Mouse (Mus musculus) retina, embryonic 14.5 days (tissue): Measurements from ENCODE around the gene Zmat5.

ENCODE experiments used
- DNase-seq: peaks from one replicate; pipeline ENCODE4 v3.0.0-alpha.2; 2015; ENCODE audit warnings: low spot score

The Zmat5 gene

GRCm38 (mm10) chr11:4704072-4704964 lies at the start of gene Zmat5, which contains the start of gene Uqcr10:
Zmat5 (plus strand) TSS chr11:4704678.
Uqcr10 (minus strand) TSS chr11:4704342.
- peak; percentile 97 for DNase-seq

GRCm38 (mm10) chr11:4659818-4660217 lies 44.7 kb upstream of the Zmat5 start:
- no peak for DNase-seq

- no peak for DNase-seq
Observed at GRCm38 (mm10) chr11:4660309-4661025, 44.0 kb upstream of the Zmat5 start.

DNA sequence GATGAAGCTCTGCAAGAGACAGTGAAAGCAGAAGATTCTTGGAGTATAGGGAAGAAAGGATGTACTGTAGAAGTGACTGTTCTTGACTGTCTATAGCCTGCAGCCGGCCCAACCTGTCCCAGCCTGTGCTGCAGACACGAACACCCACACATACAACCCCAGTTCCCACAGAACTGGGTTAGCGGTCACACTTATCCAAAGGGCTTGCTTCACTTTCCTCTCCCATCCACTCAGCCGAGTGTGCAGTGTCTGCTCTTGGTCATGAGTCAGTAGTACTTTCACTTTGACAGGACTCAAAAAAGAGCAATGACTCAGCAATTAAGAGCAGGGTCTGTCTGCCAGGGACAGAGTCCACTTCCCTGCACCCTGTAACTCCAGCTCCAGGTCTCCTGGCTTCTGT lies 43.2 kb upstream of the Zmat5 start:
- no peak for DNase-seq

DNA sequence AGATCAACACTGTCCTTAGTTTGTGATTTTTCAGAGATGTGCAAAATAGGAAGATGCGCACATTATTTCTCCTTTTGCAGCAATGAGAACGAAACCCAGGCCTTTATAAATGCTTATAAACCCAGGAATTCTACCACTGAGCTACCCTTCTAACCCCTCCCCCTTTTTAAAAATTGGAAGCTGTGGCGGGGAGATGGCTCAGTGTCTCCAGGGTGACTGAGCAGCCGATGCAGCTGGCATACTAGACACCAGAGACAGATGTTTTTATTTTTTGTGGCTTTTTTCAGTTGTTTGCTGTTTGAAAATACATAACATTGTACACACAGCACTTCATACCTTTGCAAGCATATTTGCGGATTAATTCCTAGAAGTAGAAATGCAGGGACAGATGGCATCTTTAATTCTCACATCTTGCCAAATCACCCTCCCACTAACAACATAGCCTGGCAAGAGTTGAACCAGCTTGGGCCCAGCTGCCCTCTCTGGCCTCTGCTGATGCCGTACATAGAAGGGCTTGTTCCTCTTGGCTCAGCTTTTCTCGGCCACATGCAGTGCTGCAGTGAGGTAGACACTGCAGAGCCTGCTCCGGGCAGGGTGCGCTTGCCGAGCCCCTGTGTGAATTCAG lies 42.5 kb upstream of the Zmat5 start:
- DNase-seq = no peak

- DNase-seq = no peak
Observed at GRCm38 (mm10) chr11:4662496-4662878, 42.0 kb upstream of the Zmat5 start.

GRCm38 (mm10) chr11:4671736-4672135 lies 32.7 kb upstream of the Zmat5 start:
- no peak for DNase-seq

- DNase-seq = no peak
Observed at GRCm38 (mm10) chr11:4674593-4674992, 29.9 kb upstream of the Zmat5 start.

GRCm38 (mm10) chr11:4675126-4675562 lies 29.3 kb upstream of the Zmat5 start:
- no peak for DNase-seq

GRCm38 (mm10) chr11:4675693-4676092 lies 28.8 kb upstream of the Zmat5 start:
- no peak for DNase-seq

DNA sequence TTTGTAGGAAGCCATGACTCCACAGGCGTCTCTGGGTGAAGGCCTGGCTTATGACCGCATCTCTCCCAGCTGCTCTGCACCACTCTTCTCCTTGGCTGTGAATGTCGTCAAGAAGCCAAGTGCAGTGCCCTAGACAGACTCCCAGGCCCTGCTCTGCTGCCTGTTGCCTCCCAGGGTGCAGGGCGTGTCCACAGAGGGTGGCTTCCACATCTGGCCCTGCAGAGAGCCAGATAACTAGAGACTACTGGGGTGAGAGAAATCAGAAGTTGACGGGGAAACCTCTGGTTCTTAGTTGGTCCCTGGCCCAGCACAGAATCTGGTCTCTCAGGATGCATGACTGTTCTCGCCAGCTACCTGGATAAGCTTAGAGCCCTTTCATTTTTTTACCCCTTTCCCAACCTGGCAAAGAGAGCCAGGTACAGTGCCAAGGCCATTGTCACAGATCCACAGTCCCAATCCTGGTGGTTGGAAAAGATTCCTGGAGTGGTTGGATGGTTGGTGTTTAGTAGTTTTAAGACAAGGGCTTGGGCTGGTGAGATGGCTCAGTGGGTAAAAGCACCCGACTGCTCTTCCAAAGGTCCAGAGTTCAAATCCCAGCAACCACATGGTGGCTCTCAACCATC lies 27.1 kb upstream of the Zmat5 start:
- no peak for DNase-seq

- DNase-seq = no peak
Observed at GRCm38 (mm10) chr11:4678700-4679440, 25.6 kb upstream of the Zmat5 start.

DNA sequence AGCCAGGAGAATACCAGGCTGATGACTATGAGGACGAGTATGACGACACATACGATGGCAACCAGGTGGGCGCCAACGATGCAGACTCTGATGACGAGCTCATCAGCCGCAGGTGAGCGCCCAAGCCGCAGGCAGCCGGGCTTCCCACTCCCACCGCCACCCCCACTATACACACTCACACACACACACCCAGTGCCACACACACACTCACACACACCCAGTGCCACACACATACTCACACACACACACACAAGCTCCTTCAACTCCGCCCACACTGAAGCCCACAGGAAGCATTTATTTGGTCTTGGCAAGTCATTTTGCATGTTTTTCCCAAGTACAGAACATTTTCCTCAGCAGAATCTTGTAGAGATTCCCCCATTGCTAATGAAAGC lies 25.0 kb upstream of the Zmat5 start:
- no peak for DNase-seq

- DNase-seq = no peak
Observed at GRCm38 (mm10) chr11:4680126-4680525, 24.4 kb upstream of the Zmat5 start.

GRCm38 (mm10) chr11:4683516-4683915 lies 21.0 kb upstream of the Zmat5 start:
- DNase-seq = no peak

- no peak for DNase-seq
Observed at GRCm38 (mm10) chr11:4684186-4684585, 20.3 kb upstream of the Zmat5 start.

DNA sequence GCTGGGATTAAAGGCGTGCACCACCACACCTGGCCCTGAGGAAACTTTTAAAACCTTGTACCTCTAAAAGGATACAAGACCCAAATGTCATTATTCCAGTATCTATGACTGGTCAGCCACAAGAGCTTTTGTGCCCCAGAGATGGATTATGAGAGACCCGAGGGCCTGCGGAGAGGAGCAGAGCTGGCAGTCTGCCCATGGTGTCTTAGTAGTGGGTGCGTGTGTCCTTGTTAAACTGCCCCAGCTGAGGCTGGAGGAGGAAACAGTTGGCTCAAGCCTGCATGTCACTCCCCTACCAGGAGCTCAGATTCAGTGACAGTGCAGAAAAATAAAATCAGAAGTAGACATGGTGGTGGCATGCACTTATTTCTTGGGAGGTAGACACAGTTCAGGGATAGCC lies 19.4 kb upstream of the Zmat5 start:
- no peak for DNase-seq

DNA sequence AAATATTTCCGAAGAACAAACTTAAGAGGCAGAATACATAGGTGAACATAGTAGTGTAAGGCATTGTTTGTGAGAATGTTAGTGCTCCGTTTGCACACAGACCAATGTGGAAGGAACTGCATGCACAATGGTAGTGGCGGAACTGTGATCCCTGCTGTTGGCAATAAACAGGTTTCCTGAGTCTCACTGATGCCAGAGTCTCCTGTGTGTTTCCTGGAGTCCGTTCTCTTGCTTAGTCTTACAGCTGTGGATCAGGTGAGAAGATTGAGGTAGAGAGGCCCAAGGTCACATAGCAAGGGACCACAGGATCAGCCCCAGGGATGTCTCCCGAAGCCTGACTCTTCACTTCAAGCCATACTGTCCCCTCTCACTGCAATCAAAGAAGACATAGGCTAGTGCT lies 19.0 kb upstream of the Zmat5 start:
- no peak for DNase-seq

GRCm38 (mm10) chr11:4687027-4687426 lies 17.5 kb upstream of the Zmat5 start:
- DNase-seq = no peak

GRCm38 (mm10) chr11:4687874-4688273 lies 16.6 kb upstream of the Zmat5 start:
- DNase-seq = no peak

GRCm38 (mm10) chr11:4688632-4689380 lies 15.7 kb upstream of the Zmat5 start:
- no peak for DNase-seq
